Mouse (Mus musculus) spleen, adult 2 months (tissue): ENCODE data around the gene Cdh4.

Source experiments
- CTCF ChIP-seq: fragments of 200-500 bp; IDR thresholded peaks from 2 replicates; pipeline ENCODE4 v1.5.1; 2011; ENCODE audit warnings: mild to moderate bottlenecking, inconsistent platforms; ENCODE audit not compliant: insufficient read depth, insufficient read length, insufficient replicate concordance; ENCODE audit errors: extremely low read depth
- POLR2A ChIP-seq: fragments of 200-500 bp; IDR thresholded peaks from 2 replicates; pipeline ENCODE4 v1.6.1; 2011; ENCODE audit warnings: low read depth, low read length, inconsistent platforms

GRCm38 (mm10) chr2:179526976-179527375, 84.7 kb downstream of the Cdh4 start:
- no peak for TF ChIP-seq CTCF
- TF ChIP-seq POLR2A = no peak
